Mouse (Mus musculus): ENCODE data around the gene P2rx3. TPM values are rescaled to one million over a fixed set of nuclear protein-coding genes. Genes with fewer than 3 reads are reported as not detected.

Gene P2rx3
- polyA plus RNA-seq, 1 experiment: 0.30 TPM

GRCm38 (mm10) chr2:85048168-85048751 lies 11.0 kb upstream of the P2rx3 start:
- Histone ChIP-seq H3K36me3 (ENCODE audit: control insufficient read depth, insufficient read depth) (peaks cover 54% of the 10 kb centered on the region), H3K79me3 (ENCODE audit: low read depth) (peaks cover 26% of the 10 kb centered on the region), H3K4me3 (ENCODE audit: insufficient read depth, poor library complexity, severe bottlenecking) (peak overlapping the region; percentile 44), H3ac (ENCODE audit: control insufficient read depth, insufficient read length, low read depth) (peak overlapping the region; percentile 73), H3K79me2 (ENCODE audit: control insufficient read depth, insufficient read depth) (peaks cover 37% of the 10 kb centered on the region), H3K27me3 (ENCODE audit: control insufficient read depth, insufficient read depth, insufficient read length) (no peaks in the 10 kb centered on the region)
- TF ChIP-seq MYOD1 (IDR thresholded peaks at IDR 0.05; ENCODE audit: control insufficient read depth, insufficient read length, low read depth) (no peak), CEBPB (IDR thresholded peaks at IDR 0.05; ENCODE audit: low read depth) (no peak), USF1 (IDR thresholded peaks at IDR 0.05; ENCODE audit: low read depth) (no peak), CTCF (IDR thresholded peaks at IDR 0.05; ENCODE audit: control insufficient read depth, insufficient read depth, insufficient read length) (no peak), FOSL1 (IDR thresholded peaks at IDR 0.05; ENCODE audit: insufficient read depth, low read length, poor library complexity, severe bottlenecking) (no peak), MAX (IDR thresholded peaks at IDR 0.05) (no peak), MYOG (IDR thresholded peaks at IDR 0.05; ENCODE audit: control insufficient read depth, extremely low read depth, insufficient read length) (no peak)

DNA sequence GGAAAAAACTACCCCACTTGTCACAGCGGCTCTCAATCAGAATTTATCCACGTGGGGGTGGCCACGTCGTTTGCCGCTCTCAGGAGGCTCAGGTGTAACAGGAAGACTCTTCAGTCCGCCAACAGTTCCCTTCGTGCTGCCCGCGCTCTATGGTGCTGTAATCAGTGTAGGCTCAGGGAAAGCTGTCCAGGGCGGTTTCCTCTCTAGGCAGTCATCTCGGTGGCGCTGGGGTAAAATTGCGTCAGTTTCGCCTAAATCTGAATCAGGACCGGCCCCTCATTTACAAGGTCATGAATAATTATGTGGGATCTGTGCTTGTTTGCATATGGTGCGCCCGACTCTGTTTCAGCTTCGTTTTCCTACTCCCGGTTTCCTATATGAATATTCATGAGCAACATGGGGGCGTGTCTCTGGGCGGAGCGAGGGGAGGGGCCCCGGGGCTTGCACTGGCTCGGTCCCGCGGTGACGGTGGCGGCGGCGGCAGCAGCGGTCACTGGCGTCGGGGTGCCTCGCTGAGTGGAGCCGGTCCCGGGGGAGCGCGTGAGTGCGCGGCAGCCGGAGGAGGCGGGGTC lies 10.4 kb upstream of the P2rx3 start, which contains the start of gene Tnks1bp1:
Tnks1bp1 (plus strand) TSS at position 427 of the 572 bp plus-strand sequence.
- peak within 1 kb of the TSS; percentile 44 for H3K4me3 ChIP-seq (ENCODE audit: insufficient read depth, poor library complexity, severe bottlenecking)
- H3K79me2 ChIP-seq (ENCODE audit: control insufficient read depth, insufficient read depth): peaks cover 31% of the 10 kb centered on the region
- H3K36me3 ChIP-seq (ENCODE audit: control insufficient read depth, insufficient read depth): peaks cover 55% of the 10 kb centered on the region
- peaks cover 25% of the 10 kb centered on the region for H3K79me3 ChIP-seq (ENCODE audit: low read depth)
- TF ChIP-seq USF1 (IDR thresholded peaks at IDR 0.05; ENCODE audit: low read depth) (no peak), CEBPB (IDR thresholded peaks at IDR 0.05; ENCODE audit: low read depth) (peak; percentile 86)
- H3ac ChIP-seq (ENCODE audit: control insufficient read depth, insufficient read length, low read depth): peak within 1 kb of the TSS; percentile 73
- H3K27me3 ChIP-seq (ENCODE audit: control insufficient read depth, insufficient read depth, insufficient read length): no peaks in the 10 kb centered on the region

GRCm38 (mm10) chr2:85047081-85047480 lies 9.8 kb upstream of the P2rx3 start:
- peak overlapping the region; percentile 16 for H3ac ChIP-seq (ENCODE audit: control insufficient read depth, insufficient read length, low read depth)
- H3K79me2 ChIP-seq (ENCODE audit: control insufficient read depth, insufficient read depth): peaks cover 25% of the 10 kb centered on the region
- peaks cover 57% of the 10 kb centered on the region for H3K36me3 ChIP-seq (ENCODE audit: control insufficient read depth, insufficient read depth)
- H3K79me3 ChIP-seq (ENCODE audit: low read depth): peaks cover 19% of the 10 kb centered on the region
- H3K27me3 ChIP-seq (ENCODE audit: control insufficient read depth, insufficient read depth, insufficient read length): no peaks in the 10 kb centered on the region
- no peak overlapping the region for H3K4me3 ChIP-seq (ENCODE audit: insufficient read depth, poor library complexity, severe bottlenecking)
- no peak for TF ChIP-seq MAX (IDR thresholded peaks at IDR 0.05)
- no peak for TF ChIP-seq CTCF (IDR thresholded peaks at IDR 0.05; ENCODE audit: control insufficient read depth, insufficient read depth, insufficient read length)
- TF ChIP-seq MYOG (IDR thresholded peaks at IDR 0.05; ENCODE audit: control insufficient read depth, extremely low read depth, insufficient read length): no peak
- TF ChIP-seq CEBPB (IDR thresholded peaks at IDR 0.05; ENCODE audit: low read depth): no peak
- TF ChIP-seq FOSL1 (IDR thresholded peaks at IDR 0.05; ENCODE audit: insufficient read depth, low read length, poor library complexity, severe bottlenecking): no peak
- TF ChIP-seq USF1 (IDR thresholded peaks at IDR 0.05; ENCODE audit: low read depth): no peak

GRCm38 (mm10) chr2:85046222-85046621 lies 9.0 kb upstream of the P2rx3 start:
- Histone ChIP-seq H3K4me3 (ENCODE audit: insufficient read depth, poor library complexity, severe bottlenecking) (no peak overlapping the region), H3ac (ENCODE audit: control insufficient read depth, insufficient read length, low read depth) (peak overlapping the region; percentile 18), H3K36me3 (ENCODE audit: control insufficient read depth, insufficient read depth) (peaks cover 60% of the 10 kb centered on the region), H3K27me3 (ENCODE audit: control insufficient read depth, insufficient read depth, insufficient read length) (no peaks in the 10 kb centered on the region), H3K79me3 (ENCODE audit: low read depth) (peaks cover 13% of the 10 kb centered on the region), H3K79me2 (ENCODE audit: control insufficient read depth, insufficient read depth) (peaks cover 23% of the 10 kb centered on the region)
- TF ChIP-seq MYOD1 (IDR thresholded peaks at IDR 0.05; ENCODE audit: control insufficient read depth, insufficient read length, low read depth) (no peak), USF1 (IDR thresholded peaks at IDR 0.05; ENCODE audit: low read depth) (no peak), FOSL1 (IDR thresholded peaks at IDR 0.05; ENCODE audit: insufficient read depth, low read length, poor library complexity, severe bottlenecking) (no peak), CEBPB (IDR thresholded peaks at IDR 0.05; ENCODE audit: low read depth) (no peak), CTCF (IDR thresholded peaks at IDR 0.05; ENCODE audit: control insufficient read depth, insufficient read depth, insufficient read length) (no peak), MAX (IDR thresholded peaks at IDR 0.05) (no peak), MYOG (IDR thresholded peaks at IDR 0.05; ENCODE audit: control insufficient read depth, extremely low read depth, insufficient read length) (no peak)

DNA sequence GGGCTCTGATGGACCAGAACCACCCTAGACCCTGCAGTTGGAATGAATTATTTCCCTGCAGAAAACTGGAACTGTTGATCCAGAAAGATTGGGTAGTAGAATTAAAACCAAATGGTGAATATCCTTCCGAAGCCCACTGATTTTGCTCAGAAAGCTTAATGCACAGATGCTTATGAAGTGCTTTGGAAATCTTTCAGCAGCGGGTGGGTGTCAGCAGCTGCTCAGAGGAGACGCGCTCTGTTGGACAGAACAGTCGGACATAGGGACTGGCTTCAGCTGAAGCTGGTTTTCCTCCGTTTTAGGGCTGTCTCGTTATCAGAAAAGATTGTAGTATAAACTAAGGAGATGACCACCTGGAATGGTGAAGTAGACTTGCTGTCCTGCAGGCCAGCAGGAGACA lies 6.4 kb upstream of the P2rx3 start:
- TF ChIP-seq MAX (IDR thresholded peaks at IDR 0.05) (no peak), CEBPB (IDR thresholded peaks at IDR 0.05; ENCODE audit: low read depth) (no peak), FOSL1 (IDR thresholded peaks at IDR 0.05; ENCODE audit: insufficient read depth, low read length, poor library complexity, severe bottlenecking) (no peak), CTCF (IDR thresholded peaks at IDR 0.05; ENCODE audit: control insufficient read depth, insufficient read depth, insufficient read length) (no peak), USF1 (IDR thresholded peaks at IDR 0.05; ENCODE audit: low read depth) (no peak), MYOG (IDR thresholded peaks at IDR 0.05; ENCODE audit: control insufficient read depth, extremely low read depth, insufficient read length) (no peak), MYOD1 (IDR thresholded peaks at IDR 0.05; ENCODE audit: control insufficient read depth, insufficient read length, low read depth) (no peak)
- H3ac ChIP-seq (ENCODE audit: control insufficient read depth, insufficient read length, low read depth): no peak overlapping the region
- H3K27me3 ChIP-seq (ENCODE audit: control insufficient read depth, insufficient read depth, insufficient read length): no peaks in the 10 kb centered on the region
- H3K4me3 ChIP-seq (ENCODE audit: insufficient read depth, poor library complexity, severe bottlenecking): no peak overlapping the region
- H3K79me2 ChIP-seq (ENCODE audit: control insufficient read depth, insufficient read depth): peaks cover 35% of the 10 kb centered on the region
- peaks cover 86% of the 10 kb centered on the region for H3K36me3 ChIP-seq (ENCODE audit: control insufficient read depth, insufficient read depth)
- peaks cover 27% of the 10 kb centered on the region for H3K79me3 ChIP-seq (ENCODE audit: low read depth)

- no peak for TF ChIP-seq FOSL1 (IDR thresholded peaks at IDR 0.05; ENCODE audit: insufficient read depth, low read length, poor library complexity, severe bottlenecking)
- TF ChIP-seq CEBPB (IDR thresholded peaks at IDR 0.05; ENCODE audit: low read depth): no peak
- TF ChIP-seq MAX (IDR thresholded peaks at IDR 0.05): no peak
- no peak for TF ChIP-seq CTCF (IDR thresholded peaks at IDR 0.05; ENCODE audit: control insufficient read depth, insufficient read depth, insufficient read length)
- TF ChIP-seq MYOG (IDR thresholded peaks at IDR 0.05; ENCODE audit: control insufficient read depth, extremely low read depth, insufficient read length): no peak
- no peak for TF ChIP-seq USF1 (IDR thresholded peaks at IDR 0.05; ENCODE audit: low read depth)
- Histone ChIP-seq H3K79me2 (ENCODE audit: control insufficient read depth, insufficient read depth) (peaks cover 47% of the 10 kb centered on the region), H3ac (ENCODE audit: control insufficient read depth, insufficient read length, low read depth) (peak overlapping the region; percentile 100), H3K27me3 (ENCODE audit: control insufficient read depth, insufficient read depth, insufficient read length) (no peaks in the 10 kb centered on the region), H3K4me3 (ENCODE audit: insufficient read depth, poor library complexity, severe bottlenecking) (peak overlapping the region; percentile 98), H3K36me3 (ENCODE audit: control insufficient read depth, insufficient read depth) (peaks cover 57% of the 10 kb centered on the region), H3K79me3 (ENCODE audit: low read depth) (peaks cover 41% of the 10 kb centered on the region)
These were observed 1.1 kb upstream of the P2rx3 start for GRCm38 (mm10) chr2:85038336-85038735.

All from C2C12 (cell line).